ENCODE assay signal across 8 mouse cellular contexts in genomic region chr8:84416041-84416440, GRCm38 (mm10). TPM values are rescaled to one million over a fixed set of nuclear protein-coding genes. Genes with fewer than 3 reads are reported as not detected.
DNase-seq lines count a peak whose midpoint lies in the region; ATAC-seq and TF ChIP-seq lines count a peak whose summit lies in the region.

No protein-coding gene starts in this region.

- no peaks in the 10 kb centered on the region for H3K36me3 ChIP-seq in intestine, embryonic 16.5 days (ENCODE audit: control insufficient read depth, insufficient read depth, low read length)
- no peaks in the 10 kb centered on the region for H3K36me3 ChIP-seq in stomach, embryonic 15.5 days

- H3K9me3 ChIP-seq in intestine, embryonic 16.5 days (ENCODE audit: control insufficient read depth, low read length): no peaks in the 10 kb centered on the region
- H3K9me3 ChIP-seq in stomach, embryonic 15.5 days: no peaks in the 10 kb centered on the region

- peaks cover 35% of the 10 kb centered on the region for H3K27me3 ChIP-seq in intestine, embryonic 16.5 days (replicated peaks; ENCODE audit: control insufficient read depth, insufficient read depth, low read length)
- H3K27me3 ChIP-seq in stomach, embryonic 15.5 days (replicated peaks): peaks cover 47% of the 10 kb centered on the region

- WGBS in intestine, embryonic 16.5 days: 34% methylated on average over 14 of the region's 14 CpGs
- 28% methylated on average over 14 of the region's 14 CpGs for WGBS in stomach, embryonic 15.5 days

- peak overlapping the region; percentile 81 for H3K4me3 ChIP-seq in gastrocnemius, adult 2 months
- H3K4me3 ChIP-seq in intestine, embryonic 16.5 days (ENCODE audit: low read length): peak overlapping the region; percentile 64; the same call in 1 of the 2 replicates
- peak overlapping the region; percentile 54; the same call in 1 of the 2 replicates for H3K4me3 ChIP-seq in stomach, embryonic 15.5 days (replicated peaks)

- no peak overlapping the region for H3K27ac ChIP-seq in gastrocnemius, adult 2 months
- H3K27ac ChIP-seq in intestine, embryonic 16.5 days (ENCODE audit: low read length): no peak overlapping the region
- no peak overlapping the region for H3K27ac ChIP-seq in stomach, embryonic 15.5 days

- H3K9ac ChIP-seq in intestine, embryonic 16.5 days (ENCODE audit: low read depth, low read length): peak overlapping the region; percentile 60; the same call in 1 of the 2 replicates
- no peak overlapping the region for H3K9ac ChIP-seq in stomach, embryonic 15.5 days

- peak overlapping the region; percentile 98; the same call in 1 of the 2 replicates for H3K4me2 ChIP-seq in intestine, embryonic 16.5 days (ENCODE audit: low read depth, low read length)
- peak overlapping the region; percentile 99 for H3K4me2 ChIP-seq in stomach, embryonic 15.5 days

- no peak for ATAC-seq in intestine, embryonic 16.5 days
- ATAC-seq in stomach, embryonic 15.5 days (ENCODE audit: insufficient read depth, low FRiP score, low read depth): no peak

- H3K4me1 ChIP-seq in intestine, embryonic 16.5 days (ENCODE audit: control insufficient read depth, insufficient read depth, low read length): no peaks in the 10 kb centered on the region
- peaks cover 14% of the 10 kb centered on the region for H3K4me1 ChIP-seq in stomach, embryonic 15.5 days

- no peak for TF ChIP-seq CTCF in gastrocnemius, adult 2 months (IDR thresholded peaks at IDR 0.05)

- intact Hi-C loops in gastrocnemius, adult 2 months (cut with DNase I): no loop called here

- DNase-seq in gastrocnemius, adult 2 months: no peak
- DNase-seq in gastrocnemius, postnatal 25 days: no peak
- peak; percentile 29 for DNase-seq in right cerebral cortex, postnatal 14 days
- DNase-seq in right cerebral cortex, adult 18-20 months: no peak
- DNase-seq in testis, postnatal 14 days (ENCODE audit: low spot score): no peak
- no peak for DNase-seq in gastrocnemius, adult 8-10 months (ENCODE audit: low spot score in 2 of 2)

RNA-seq across cellular contexts. Expression of gene Cacna1a, which starts 27.8 kb away (rescaled TPM):
- total RNA-seq in gastrocnemius, adult 2 months (2021): 1 to 10 TPM; 4.7 to 6.1 TPM
- total RNA-seq in gastrocnemius, postnatal 25 days (2021): 1 to 10 TPM; 3.8 to 3.9 TPM
- polyA plus RNA-seq in intestine, embryonic 16.5 days (2015; fragmentation: Nextera tagmentation; extraction: Ambion mirVana): 2.0 and 2.5 TPM in 2 replicates
- polyA plus RNA-seq in stomach, embryonic 15.5 days (2015; fragmentation: Nextera tagmentation; extraction: Ambion mirVana): 4.1 and 5.3 TPM in 2 replicates
- total RNA-seq in gastrocnemius, adult 8-10 months (2022): 1 to 10 TPM; 2.2 to 4.6 (median 3.1) TPM
